Mouse (Mus musculus) embryonic fibroblast, embryonic 13.5 days (primary cell): ENCODE data around the gene Fsd2.

Experiments used
- CTCF ChIP-seq: IDR thresholded peaks from 2 replicates; pipeline ENCODE4 v1.5.1; 2011; ENCODE audit warnings: mild to moderate bottlenecking, control low read depth, low read length, moderate library complexity, borderline replicate concordance; ENCODE audit not compliant: insufficient read depth
- POLR2A ChIP-seq: IDR thresholded peaks from 2 replicates; pipeline ENCODE4 v1.6.1; 2011; ENCODE audit warnings: low read depth, mild to moderate bottlenecking, control low read depth, low read length, moderate library complexity

- TF ChIP-seq POLR2A: no peak
- no peak for TF ChIP-seq CTCF
Measured at GRCm38 (mm10) chr7:81567396-81567795, 652 bp upstream of the Fsd2 start.
